Mouse (Mus musculus): ENCODE measurements around the gene Tecpr1.

- TF ChIP-seq GATA1 (IDR thresholded peaks at IDR 0.05; ENCODE audit: borderline replicate concordance, low read length) = no peak
- TF ChIP-seq FLI1 (IDR thresholded peaks at IDR 0.05; ENCODE audit: low read length) = no peak
Observed at GRCm38 (mm10) chr5:144254811-144255631, 31.6 kb upstream of the Tecpr1 start.
